Mouse (Mus musculus): ENCODE data around the gene Cldn13. TPM values are rescaled to one million over a fixed set of nuclear protein-coding genes. Genes with fewer than 3 reads are reported as not detected.

Cldn13 gene
- polyA plus RNA-seq, 1 experiment from 2014 or later: not detected

GRCm38 (mm10) chr5:134911901-134912300 lies 3.4 kb downstream of the Cldn13 start:
- Histone ChIP-seq H3K9ac (no peak overlapping the region), H3K36me3 (no peaks in the 10 kb centered on the region), H3K9me3 (no peaks in the 10 kb centered on the region), H3K4me2 (no peak overlapping the region), H3K27ac (no peak overlapping the region), H3K4me3 (no peak overlapping the region), H3K4me1 (replicated peaks) (no peaks in the 10 kb centered on the region), H3K27me3 (no peaks in the 10 kb centered on the region)
- WGBS: 90% methylated on average over 2 of the region's 2 CpGs
- no peak for ATAC-seq (ENCODE audit: low FRiP score)

- H3K4me2 ChIP-seq: no peak overlapping the region
- no peak overlapping the region for H3K9ac ChIP-seq
- H3K9me3 ChIP-seq: no peaks in the 10 kb centered on the region
- H3K4me3 ChIP-seq: no peak overlapping the region
- no peak overlapping the region for H3K27ac ChIP-seq
- H3K4me1 ChIP-seq (replicated peaks): no peaks in the 10 kb centered on the region
- under 1% methylated on average over 13 of the region's 13 CpGs for WGBS
- no peaks in the 10 kb centered on the region for H3K36me3 ChIP-seq
- no peaks in the 10 kb centered on the region for H3K27me3 ChIP-seq
- ATAC-seq (ENCODE audit: low FRiP score): peak; percentile 72
These were observed 8.2 kb downstream of the Cldn13 start for GRCm38 (mm10) chr5:134907135-134907534.

GRCm38 (mm10) chr5:134906633-134907032 lies 8.7 kb downstream of the Cldn13 start, which contains the start of gene Tmem270:
Gene Tmem270, minus strand, starts transcription at chr5:134906733.
- no peaks in the 10 kb centered on the region for H3K36me3 ChIP-seq
- H3K9me3 ChIP-seq: no peaks in the 10 kb centered on the region
- H3K27me3 ChIP-seq: no peaks in the 10 kb centered on the region
- no peak within 1 kb of the TSS for H3K27ac ChIP-seq
- no peak for ATAC-seq (ENCODE audit: low FRiP score)
- 76% methylated on average over 6 of the region's 6 CpGs for WGBS
- no peaks in the 10 kb centered on the region for H3K4me1 ChIP-seq (replicated peaks)
- no peak within 1 kb of the TSS for H3K4me2 ChIP-seq
- H3K4me3 ChIP-seq: no peak within 1 kb of the TSS
- H3K9ac ChIP-seq: no peak within 1 kb of the TSS

- no peaks in the 10 kb centered on the region for H3K9me3 ChIP-seq
- no peak for ATAC-seq (ENCODE audit: low FRiP score)
- H3K4me3 ChIP-seq: no peak overlapping the region
- H3K4me2 ChIP-seq: no peak overlapping the region
- H3K27ac ChIP-seq: 0 out of 2 replicates have a peak overlapping the region, but pooled peaks have one; percentile 19
- H3K4me1 ChIP-seq (replicated peaks): peaks cover 6% of the 10 kb centered on the region; the same call in 1 of the 2 replicates
- 82% methylated on average over 8 of the region's 8 CpGs for WGBS
- H3K9ac ChIP-seq: no peak overlapping the region
- no peaks in the 10 kb centered on the region for H3K36me3 ChIP-seq
- no peaks in the 10 kb centered on the region for H3K27me3 ChIP-seq
These were observed 13.7 kb downstream of the Cldn13 start for GRCm38 (mm10) chr5:134901644-134902027.

- Histone ChIP-seq H3K27ac (0 out of 2 replicates have a peak overlapping the region, but pooled peaks have one; percentile 19), H3K9ac (no peak overlapping the region), H3K9me3 (no peaks in the 10 kb centered on the region), H3K36me3 (no peaks in the 10 kb centered on the region), H3K4me3 (no peak overlapping the region), H3K4me1 (replicated peaks) (peaks cover 6% of the 10 kb centered on the region; the same call in 1 of the 2 replicates), H3K27me3 (no peaks in the 10 kb centered on the region), H3K4me2 (no peak overlapping the region)
- 42% methylated on average over 12 of the region's 12 CpGs for WGBS
- ATAC-seq (ENCODE audit: low FRiP score): no peak
These were observed 14.2 kb downstream of the Cldn13 start for GRCm38 (mm10) chr5:134901012-134901643.

DNA sequence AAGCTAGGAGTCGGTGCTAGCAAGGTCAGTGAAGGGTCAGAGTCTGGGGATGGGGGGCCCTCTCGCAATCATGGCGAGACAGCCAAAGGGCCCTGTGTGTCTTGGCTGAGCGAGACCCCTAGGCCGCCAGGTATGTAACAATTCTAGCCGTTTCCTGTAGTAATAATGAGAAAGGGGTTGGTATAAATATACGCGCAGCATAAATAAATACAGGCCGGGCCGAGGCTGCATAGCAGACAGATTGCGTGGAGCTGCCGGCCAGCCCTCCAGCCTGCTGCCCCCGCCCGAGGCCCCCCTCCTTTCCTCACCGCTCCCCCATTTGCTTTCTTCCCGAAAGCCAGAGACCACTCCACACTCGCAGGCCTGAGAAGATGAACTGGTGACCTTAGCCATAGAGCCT lies 17.7 kb downstream of the Cldn13 start:
- Histone ChIP-seq H3K9ac (no peak overlapping the region), H3K36me3 (no peaks in the 10 kb centered on the region), H3K27me3 (no peaks in the 10 kb centered on the region), H3K27ac (no peak overlapping the region), H3K4me1 (replicated peaks) (peaks cover 6% of the 10 kb centered on the region; the same call in 1 of the 2 replicates), H3K4me3 (no peak overlapping the region), H3K4me2 (no peak overlapping the region), H3K9me3 (no peaks in the 10 kb centered on the region)
- 78% methylated on average over 17 of the region's 17 CpGs for WGBS
- no peak for ATAC-seq (ENCODE audit: low FRiP score)

DNA sequence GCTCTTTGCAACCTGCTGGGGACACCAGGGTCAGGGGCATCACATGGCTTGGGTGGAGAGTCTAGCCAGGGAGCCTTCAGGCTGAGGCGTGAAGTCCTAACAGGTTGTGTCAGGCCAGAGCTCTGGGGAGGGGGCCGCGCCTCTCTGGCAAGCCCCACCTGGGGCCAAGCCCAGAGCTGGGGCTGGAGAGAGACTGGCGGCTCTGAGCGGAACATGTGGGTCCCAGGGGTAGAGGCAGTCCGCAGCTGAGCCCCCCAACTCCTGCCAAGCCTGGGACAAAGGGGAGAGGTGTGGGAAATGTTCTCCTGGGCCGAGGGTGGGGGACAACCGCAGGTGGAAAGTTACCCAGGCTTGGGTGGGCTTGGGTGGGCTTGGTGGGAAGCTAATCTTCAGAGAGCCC lies 18.4 kb downstream of the Cldn13 start:
- no peak overlapping the region for H3K9ac ChIP-seq
- 83% methylated on average over 8 of the region's 8 CpGs for WGBS
- no peaks in the 10 kb centered on the region for H3K27me3 ChIP-seq
- no peak overlapping the region for H3K27ac ChIP-seq
- H3K9me3 ChIP-seq: no peaks in the 10 kb centered on the region
- peaks cover 6% of the 10 kb centered on the region; the same call in 1 of the 2 replicates for H3K4me1 ChIP-seq (replicated peaks)
- no peak overlapping the region for H3K4me3 ChIP-seq
- no peak overlapping the region for H3K4me2 ChIP-seq
- ATAC-seq (ENCODE audit: low FRiP score): no peak
- no peaks in the 10 kb centered on the region for H3K36me3 ChIP-seq

DNA sequence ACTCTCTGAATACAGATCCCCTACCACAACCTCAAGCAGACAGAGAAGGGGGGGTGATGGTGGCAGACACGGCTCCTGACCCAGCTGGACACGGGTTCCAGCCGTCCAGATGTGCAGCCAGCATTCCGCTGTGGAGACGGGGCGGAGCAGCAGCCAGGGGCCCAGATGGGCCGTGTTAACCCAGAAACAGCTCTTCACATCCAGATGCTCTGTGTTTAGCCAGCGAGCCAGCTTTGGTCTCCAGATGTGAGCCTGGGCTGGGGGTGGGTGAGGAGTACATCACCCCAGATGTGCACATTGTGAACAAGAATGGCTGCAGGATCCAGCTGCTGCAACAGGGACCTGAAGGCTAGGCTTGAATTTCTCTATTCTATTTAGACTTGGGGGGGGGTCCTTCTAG lies 20.0 kb downstream of the Cldn13 start:
- no peaks in the 10 kb centered on the region for H3K36me3 ChIP-seq
- no peak for ATAC-seq (ENCODE audit: low FRiP score)
- H3K27ac ChIP-seq: no peak overlapping the region
- no peak overlapping the region for H3K9ac ChIP-seq
- H3K27me3 ChIP-seq: no peaks in the 10 kb centered on the region
- H3K9me3 ChIP-seq: no peaks in the 10 kb centered on the region
- no peak overlapping the region for H3K4me3 ChIP-seq
- 85% methylated on average over 8 of the region's 8 CpGs for WGBS
- H3K4me1 ChIP-seq (replicated peaks): no peaks in the 10 kb centered on the region
- no peak overlapping the region for H3K4me2 ChIP-seq

- Histone ChIP-seq H3K36me3 (no peaks in the 10 kb centered on the region), H3K4me1 (replicated peaks) (peaks cover 3% of the 10 kb centered on the region; the same call in 1 of the 2 replicates), H3K4me3 (no peak overlapping the region), H3K9me3 (no peaks in the 10 kb centered on the region), H3K4me2 (no peak overlapping the region), H3K27ac (no peak overlapping the region), H3K27me3 (no peaks in the 10 kb centered on the region), H3K9ac (no peak overlapping the region)
- 82% methylated on average over 5 of the region's 5 CpGs for WGBS
- no peak for ATAC-seq (ENCODE audit: low FRiP score)
These were observed 22.6 kb downstream of the Cldn13 start for GRCm38 (mm10) chr5:134892717-134893116.

DNA sequence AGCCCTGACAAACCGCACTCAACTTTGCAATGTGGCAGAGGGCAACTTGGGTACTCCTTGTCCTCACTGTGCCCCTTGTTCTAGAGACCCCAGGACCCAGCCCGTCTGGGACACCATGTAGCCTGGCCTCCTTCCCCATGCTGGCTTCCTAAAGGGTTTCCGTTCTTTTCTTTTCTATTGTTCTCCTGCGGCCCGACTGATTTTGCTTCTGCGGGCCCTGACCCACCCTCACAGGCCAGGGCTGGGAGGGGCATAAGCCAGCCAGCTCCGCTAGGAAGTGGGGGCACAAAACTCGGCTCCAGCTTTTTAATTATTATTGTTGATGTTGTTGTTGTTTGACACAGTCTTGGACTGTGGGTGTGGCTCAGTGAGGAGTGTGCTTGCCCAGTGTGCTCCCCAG lies 23.8 kb downstream of the Cldn13 start:
- H3K9ac ChIP-seq: no peak overlapping the region
- H3K9me3 ChIP-seq: no peaks in the 10 kb centered on the region
- WGBS: 59% methylated on average over 8 of the region's 8 CpGs
- H3K36me3 ChIP-seq: no peaks in the 10 kb centered on the region
- no peak overlapping the region for H3K4me3 ChIP-seq
- H3K4me1 ChIP-seq (replicated peaks): peaks cover 4% of the 10 kb centered on the region; the same call in 1 of the 2 replicates
- H3K27me3 ChIP-seq: no peaks in the 10 kb centered on the region
- H3K4me2 ChIP-seq: no peak overlapping the region
- H3K27ac ChIP-seq: no peak overlapping the region
- ATAC-seq (ENCODE audit: low FRiP score): no peak

DNA sequence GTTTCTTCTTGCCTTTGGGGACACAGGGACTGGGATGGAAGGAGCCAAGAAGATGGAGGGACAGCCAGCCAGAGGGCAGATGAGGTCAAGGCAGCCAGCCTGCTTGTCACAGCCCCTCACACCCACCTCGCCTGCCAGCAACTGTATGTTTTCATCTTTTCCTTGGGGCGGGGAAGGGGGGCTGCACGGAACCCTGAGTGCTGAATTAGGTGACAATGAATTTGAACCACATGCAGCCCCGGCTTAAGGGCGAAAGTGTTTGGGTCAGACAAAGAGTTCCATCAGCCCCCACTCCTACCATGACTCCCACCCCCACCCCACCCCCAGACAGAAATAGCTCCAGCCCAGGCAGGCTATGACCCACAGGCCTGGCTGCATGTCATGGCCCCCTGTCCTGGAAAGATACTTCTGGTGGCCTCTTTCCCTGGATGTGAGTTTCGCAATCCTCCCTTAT lies 24.7 kb downstream of the Cldn13 start:
- no peak overlapping the region for H3K27ac ChIP-seq
- 86% methylated on average over 6 of the region's 6 CpGs for WGBS
- ATAC-seq (ENCODE audit: low FRiP score): no peak
- no peaks in the 10 kb centered on the region for H3K36me3 ChIP-seq
- H3K4me3 ChIP-seq: no peak overlapping the region
- H3K4me1 ChIP-seq (replicated peaks): peaks cover 4% of the 10 kb centered on the region; the same call in 1 of the 2 replicates
- H3K9ac ChIP-seq: no peak overlapping the region
- no peak overlapping the region for H3K4me2 ChIP-seq
- no peaks in the 10 kb centered on the region for H3K27me3 ChIP-seq
- H3K9me3 ChIP-seq: no peaks in the 10 kb centered on the region

DNA sequence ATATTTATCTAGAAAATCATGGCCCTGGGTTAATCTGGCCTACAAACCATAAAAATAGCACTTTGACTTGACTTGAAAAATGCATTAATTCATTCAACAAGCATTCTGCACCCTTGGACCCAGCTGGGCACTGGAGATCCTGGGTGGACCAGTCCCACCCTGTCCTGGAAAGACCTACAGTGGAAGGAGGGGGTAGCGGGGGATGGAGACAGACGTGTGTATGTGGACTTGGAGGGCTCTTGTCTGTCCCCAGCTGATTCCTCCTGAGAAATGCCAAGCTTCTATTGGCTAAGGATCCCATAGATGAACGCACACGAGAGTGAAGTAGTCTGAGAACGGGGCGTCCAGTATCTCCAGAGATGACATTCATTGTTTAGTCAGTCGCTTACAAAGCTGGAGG lies 26.8 kb downstream of the Cldn13 start:
- no peak overlapping the region for H3K9ac ChIP-seq
- H3K36me3 ChIP-seq: no peaks in the 10 kb centered on the region
- no peak overlapping the region for H3K4me2 ChIP-seq
- H3K4me1 ChIP-seq (replicated peaks): peaks cover 4% of the 10 kb centered on the region; the same call in 1 of the 2 replicates
- 88% methylated on average over 7 of the region's 7 CpGs for WGBS
- ATAC-seq (ENCODE audit: low FRiP score): no peak
- H3K27ac ChIP-seq: no peak overlapping the region
- no peaks in the 10 kb centered on the region for H3K27me3 ChIP-seq
- H3K4me3 ChIP-seq: no peak overlapping the region
- H3K9me3 ChIP-seq: no peaks in the 10 kb centered on the region
